Mouse (Mus musculus) G1E (cell line): ENCODE results near the gene Cables2.

Source experiments
- CTCF ChIP-seq: IDR thresholded peaks from 2 replicates; pipeline ENCODE4 v1.5.1; 2012; ENCODE audit warnings: low read depth, low read length, inconsistent platforms, mixed read lengths
- GATA1 ChIP-seq: IDR thresholded peaks from 2 replicates; pipeline ENCODE4 v1.6.1; 2012; ENCODE audit warnings: borderline replicate concordance, low read length, inconsistent platforms, mixed read lengths

GRCm38 (mm10) chr2:180228060-180228458, 45.2 kb downstream of the Cables2 start:
- TF ChIP-seq CTCF, result no peak
- TF ChIP-seq GATA1, result no peak
